Mouse (Mus musculus) forebrain, postnatal 0 days (tissue): ENCODE measurements around the gene Myod1. TPM values are rescaled to one million over a fixed set of nuclear protein-coding genes. Genes with fewer than 3 reads are reported as not detected.

Source experiments
- ATAC-seq: fragments of 200-750 bp; cut with Nextera tagmentation; 2 replicates; pipeline ENCODE4 v1.8.0; 2017; ENCODE audit warnings: mild to moderate bottlenecking, moderate library complexity
- DNase-seq: peaks from one replicate; pipeline ENCODE4 v3.0.0-alpha.2; 2015
- H3K27ac ChIP-seq: fragments of 300-500 bp; sonication (generic); 2 replicates; pipeline ENCODE4 v1.5.1; 2014; ENCODE audit warnings: low read depth, mild to moderate bottlenecking, antibody characterized with exemption, low read length, moderate library complexity, mixed read lengths
- H3K27me3 ChIP-seq: fragments of 300-500 bp; sonication (generic); 2 replicates; pipeline ENCODE4 v1.6.1; 2014; ENCODE audit warnings: mild to moderate bottlenecking, low read length, mixed read lengths; ENCODE audit not compliant: insufficient read depth
- H3K36me3 ChIP-seq: fragments of 300-500 bp; sonication (generic); 2 replicates; pipeline ENCODE4 v1.6.1; 2014; ENCODE audit warnings: mild to moderate bottlenecking, moderate library complexity; ENCODE audit not compliant: insufficient read depth
- H3K4me1 ChIP-seq: fragments of 300-500 bp; sonication (generic); 2 replicates; pipeline ENCODE4 v1.6.1; 2014; ENCODE audit warnings: antibody characterized with exemption; ENCODE audit not compliant: insufficient read depth
- H3K4me2 ChIP-seq: fragments of 300-500 bp; sonication (generic); 2 replicates; pipeline ENCODE4 v1.6.1; 2014; ENCODE audit warnings: low read depth, mild to moderate bottlenecking, moderate library complexity
- H3K4me3 ChIP-seq: fragments of 300-500 bp; sonication (generic); 2 replicates; pipeline ENCODE4 v1.5.1; 2014; ENCODE audit warnings: low read depth, low read length, mixed read lengths
- H3K9ac ChIP-seq: fragments of 300-500 bp; sonication (generic); 2 replicates; pipeline ENCODE4 v1.6.1; 2014; ENCODE audit warnings: mild to moderate bottlenecking
- H3K9me3 ChIP-seq: fragments of 300-500 bp; sonication (generic); 2 replicates; pipeline ENCODE4 v1.6.1; 2016; ENCODE audit warnings: low read length
- CTCF ChIP-seq: sonication (generic); IDR thresholded peaks from 2 replicates; pipeline ENCODE4 v1.5.1; 2016; ENCODE audit warnings: antibody characterized with exemption, control low read depth, low read depth
- WGBS: fragments of 180-500 bp; shearing (Covaris S2); extraction: QIAGEN DNeasy Blood & Tissue Kit; methylation state at CpG from one replicate; pipeline ENCODE4 v1.1.7; 2014; 5-methylcytosine and 5-hydroxymethylcytosine counted together
- polyA plus RNA-seq: library from polyadenylated mRNA; unstranded; fragments of >200 nt; fragmentation: Nextera tagmentation; extraction: Ambion mirVana; gene quantifications from 2 replicates; pipeline ENCODE4 v1.2.1, GENCODE M21; 2015
- total RNA-seq: library from RNA; depleted of rRNA; stranded (reverse); fragments of >200 nt; gene quantifications from 2 replicates; pipeline ENCODE4 v1.2.3, GENCODE M21; 2014

The Myod1 gene
- total and polyA plus RNA-seq, 2 experiments from 2014 or later, result not detected

DNA sequence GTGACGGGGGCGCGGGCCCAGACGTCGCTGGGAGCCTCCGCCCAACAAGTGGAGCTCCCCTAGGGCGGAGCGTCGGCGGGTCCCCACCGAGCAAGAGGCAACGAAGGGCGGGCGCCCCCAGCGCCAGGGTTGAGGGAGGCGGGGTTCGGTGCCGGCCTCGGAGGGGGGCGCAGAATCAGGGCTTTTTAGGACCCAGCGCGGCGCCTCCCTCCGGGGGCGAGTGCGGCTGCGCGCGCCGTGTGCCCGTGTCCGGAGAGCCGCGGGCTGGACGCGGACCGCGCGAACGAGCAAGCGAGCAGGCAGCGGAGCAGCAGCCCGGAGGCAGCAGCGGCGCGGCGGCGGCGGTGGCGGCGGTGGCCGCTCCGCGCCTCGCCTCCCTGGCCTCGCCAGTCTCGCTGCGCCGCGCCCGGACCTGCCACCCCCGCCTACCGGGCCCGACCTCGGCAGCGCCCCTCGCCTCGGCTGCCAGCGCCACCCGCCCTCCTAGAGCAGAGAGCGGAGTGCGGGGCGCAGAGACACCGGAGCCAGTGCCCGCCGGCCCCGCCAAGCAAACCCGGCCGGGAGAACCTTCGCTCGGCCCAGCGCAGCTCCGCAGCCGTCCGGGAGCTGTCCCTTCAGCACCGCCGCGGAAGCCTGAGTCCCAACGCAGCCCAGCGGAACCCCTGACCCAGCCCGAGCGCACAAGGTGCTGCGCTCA, 20.1 kb downstream of the Myod1 start, which contains the start of gene Kcnc1:
Gene Kcnc1, plus strand, starts transcription at position 267 of the 697 bp plus-strand sequence.
- Histone ChIP-seq H3K27ac (peak within 1 kb of the TSS; percentile 85), H3K36me3 (peaks cover 2% of the 10 kb centered on the region; the same call in 1 of the 2 replicates), H3K27me3 (no peaks in the 10 kb centered on the region), H3K4me3 (peak within 1 kb of the TSS; percentile 88), H3K9ac (peak within 1 kb of the TSS; percentile 86), H3K4me1 (peaks cover 21% of the 10 kb centered on the region), H3K4me2 (peak within 1 kb of the TSS; percentile 73), H3K9me3 (no peaks in the 10 kb centered on the region)
- DNase-seq, result peak; percentile 89
- peak; percentile 77 for ATAC-seq
- peak; percentile 53 for TF ChIP-seq CTCF
- WGBS, result 2% methylated on average over 75 of the region's 93 CpGs

DNA sequence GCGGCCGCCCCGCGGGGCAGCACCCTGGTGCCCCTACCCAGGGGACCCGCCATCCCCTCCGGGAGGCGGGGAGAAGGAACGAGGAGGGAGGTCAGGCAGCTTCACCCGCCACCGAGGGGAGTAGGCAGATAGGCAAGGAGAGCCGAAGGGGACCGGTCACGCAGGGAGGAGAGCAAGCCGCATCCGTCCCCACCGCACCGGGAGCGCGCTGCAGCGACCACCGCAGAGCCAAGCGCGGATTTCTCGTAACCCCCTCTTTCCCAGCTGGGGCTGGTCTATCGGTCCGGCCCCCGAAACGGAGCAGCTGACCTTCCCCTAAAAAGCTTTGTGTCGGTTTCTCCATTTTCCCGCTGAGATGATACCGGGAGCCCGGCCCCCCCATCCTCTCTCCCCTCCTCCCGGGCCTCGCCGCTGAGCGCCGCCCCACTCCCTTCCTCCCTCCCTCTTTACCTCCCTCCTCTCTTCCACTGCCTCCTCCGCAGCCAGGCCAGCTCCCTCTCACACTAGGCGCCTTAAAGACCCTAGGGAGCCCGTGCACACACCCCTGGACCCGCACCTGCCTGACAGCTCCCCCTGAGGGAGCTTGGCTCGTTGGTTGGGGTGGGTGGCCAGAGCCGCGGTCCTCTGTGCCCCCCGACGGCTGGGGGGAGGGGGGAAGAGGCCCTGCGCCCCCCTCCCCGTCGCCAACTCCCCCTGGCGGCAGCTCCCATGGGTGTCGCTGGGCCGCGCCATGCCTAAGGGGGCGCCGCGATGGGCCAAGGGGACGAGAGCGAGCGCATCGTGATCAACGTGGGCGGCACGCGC, 20.9 kb downstream of the Myod1 start:
- peak overlapping the region; percentile 73 for H3K4me2 ChIP-seq
- peak overlapping the region; percentile 88 for H3K4me3 ChIP-seq
- no peaks in the 10 kb centered on the region for H3K9me3 ChIP-seq
- peak; percentile 76 for ATAC-seq
- H3K27me3 ChIP-seq, result no peaks in the 10 kb centered on the region
- peaks cover 3% of the 10 kb centered on the region; the same call in 1 of the 2 replicates for H3K36me3 ChIP-seq
- peak; percentile 87 for DNase-seq
- H3K9ac ChIP-seq, result peak overlapping the region; percentile 86
- peak; percentile 90 for TF ChIP-seq CTCF
- WGBS, result 2% methylated on average over 58 of the region's 64 CpGs
- peak overlapping the region; percentile 85 for H3K27ac ChIP-seq
- peaks cover 21% of the 10 kb centered on the region for H3K4me1 ChIP-seq

DNA sequence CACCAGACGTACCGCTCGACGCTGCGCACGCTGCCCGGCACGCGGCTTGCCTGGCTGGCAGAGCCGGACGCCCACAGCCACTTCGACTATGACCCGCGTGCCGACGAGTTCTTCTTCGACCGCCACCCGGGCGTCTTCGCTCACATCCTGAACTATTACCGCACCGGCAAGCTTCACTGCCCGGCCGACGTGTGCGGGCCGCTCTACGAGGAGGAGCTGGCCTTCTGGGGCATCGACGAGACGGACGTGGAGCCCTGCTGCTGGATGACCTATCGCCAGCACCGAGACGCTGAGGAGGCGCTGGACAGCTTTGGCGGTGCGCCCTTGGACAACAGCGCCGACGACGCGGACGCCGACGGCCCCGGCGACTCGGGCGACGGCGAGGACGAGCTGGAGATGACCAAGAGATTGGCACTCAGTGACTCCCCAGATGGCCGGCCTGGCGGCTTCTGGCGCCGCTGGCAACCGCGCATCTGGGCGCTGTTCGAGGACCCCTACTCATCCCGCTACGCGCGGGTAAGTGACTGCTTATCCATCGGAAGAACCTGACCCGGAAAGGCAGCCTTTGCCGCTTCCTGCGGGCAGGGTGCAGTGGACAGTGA, 21.6 kb downstream of the Myod1 start:
- Histone ChIP-seq H3K4me3 (peak overlapping the region; percentile 88), H3K36me3 (peaks cover 3% of the 10 kb centered on the region; the same call in 1 of the 2 replicates), H3K4me1 (peaks cover 21% of the 10 kb centered on the region), H3K4me2 (peak overlapping the region; percentile 73), H3K27ac (peak overlapping the region; percentile 85; the same call in 1 of the 2 replicates), H3K9ac (peak overlapping the region; percentile 86), H3K9me3 (no peaks in the 10 kb centered on the region), H3K27me3 (no peaks in the 10 kb centered on the region)
- DNase-seq, result no peak
- TF ChIP-seq CTCF, result no peak
- 10% methylated on average over 70 of the region's 70 CpGs for WGBS
- ATAC-seq, result no peak

DNA sequence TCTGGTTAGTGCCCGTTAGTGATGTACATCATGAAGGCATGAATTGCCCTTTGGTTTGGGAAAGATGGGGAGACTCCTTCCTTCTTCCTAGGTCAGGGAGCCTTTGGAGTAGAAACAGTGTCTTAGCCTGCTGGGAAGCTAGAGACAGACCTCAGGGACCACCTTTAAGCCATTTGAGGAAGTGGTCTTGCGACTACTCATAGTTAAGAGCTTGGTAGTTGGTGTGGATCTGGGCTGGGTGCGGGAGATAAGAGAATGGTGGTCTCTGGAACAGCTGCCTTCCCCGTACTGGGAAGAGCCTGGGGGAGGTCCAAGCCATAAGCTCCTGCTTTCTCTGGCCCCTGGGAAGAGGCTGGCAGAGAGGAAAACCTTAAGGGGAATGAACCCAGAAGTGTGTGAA, 22.3 kb downstream of the Myod1 start:
- H3K9me3 ChIP-seq, result no peaks in the 10 kb centered on the region
- peaks cover 3% of the 10 kb centered on the region; the same call in 1 of the 2 replicates for H3K36me3 ChIP-seq
- no peaks in the 10 kb centered on the region for H3K27me3 ChIP-seq
- peak overlapping the region; percentile 22; the same call in 1 of the 2 replicates for H3K9ac ChIP-seq
- H3K27ac ChIP-seq, result no peak overlapping the region
- no peak for DNase-seq
- ATAC-seq, result no peak
- peak overlapping the region; percentile 73 for H3K4me2 ChIP-seq
- 58% methylated on average over 4 of the region's 4 CpGs for WGBS
- TF ChIP-seq CTCF, result no peak
- peak overlapping the region; percentile 88 for H3K4me3 ChIP-seq
- peaks cover 21% of the 10 kb centered on the region for H3K4me1 ChIP-seq

DNA sequence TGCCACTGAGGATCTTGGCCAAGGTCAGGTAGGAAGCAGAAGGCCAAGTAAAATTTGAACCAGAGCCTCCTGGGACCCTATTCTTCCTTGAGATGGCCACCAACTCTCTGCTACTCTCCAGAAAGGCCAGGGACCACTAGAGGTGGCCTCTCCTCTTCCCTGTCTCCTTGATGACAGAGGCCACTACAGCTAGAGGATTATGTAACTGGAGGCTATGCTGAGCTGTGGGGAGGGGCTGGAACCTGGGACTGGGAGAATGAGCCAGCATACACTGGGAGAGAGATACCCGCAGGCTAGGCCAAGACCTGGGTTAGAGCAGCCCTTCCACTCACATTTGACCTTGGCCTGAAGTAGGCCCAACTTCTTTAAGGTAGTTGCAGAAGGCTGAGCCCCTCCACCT, 23.4 kb downstream of the Myod1 start:
- DNase-seq (no peak), ATAC-seq (no peak)
- H3K4me2 ChIP-seq, result peak overlapping the region; percentile 73
- H3K27ac ChIP-seq, result no peak overlapping the region
- 96% methylated on average over 1 of the region's 1 CpGs for WGBS
- H3K9ac ChIP-seq, result 0 out of 2 replicates have a peak overlapping the region, but pooled peaks have one; percentile 14
- H3K36me3 ChIP-seq, result peaks cover 3% of the 10 kb centered on the region; the same call in 1 of the 2 replicates
- H3K9me3 ChIP-seq, result no peaks in the 10 kb centered on the region
- no peak for TF ChIP-seq CTCF
- H3K4me3 ChIP-seq, result peak overlapping the region; percentile 88
- H3K4me1 ChIP-seq, result peaks cover 21% of the 10 kb centered on the region
- H3K27me3 ChIP-seq, result no peaks in the 10 kb centered on the region

DNA sequence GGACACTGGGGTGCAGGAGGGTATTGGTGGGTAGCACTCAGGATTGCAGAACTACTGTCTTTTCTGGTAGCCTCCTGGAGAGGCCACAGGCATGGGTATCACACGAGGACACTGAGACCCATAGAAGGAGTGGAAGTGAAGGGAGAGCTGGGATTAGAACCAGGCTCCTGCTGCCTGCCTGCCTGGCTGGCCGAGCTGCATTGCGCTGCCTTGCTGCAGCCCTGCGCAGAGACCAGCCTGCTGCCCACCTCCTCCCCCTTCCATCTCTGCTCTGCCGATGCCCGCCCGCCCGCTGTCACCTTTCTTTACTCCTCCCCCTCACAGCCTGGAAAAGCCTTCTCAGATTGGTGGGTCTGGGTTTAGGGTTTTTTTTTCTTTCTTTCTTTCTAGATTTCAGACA, 24.1 kb downstream of the Myod1 start:
- Histone ChIP-seq H3K4me3 (peak overlapping the region; percentile 88), H3K4me1 (peaks cover 21% of the 10 kb centered on the region), H3K36me3 (peaks cover 3% of the 10 kb centered on the region; the same call in 1 of the 2 replicates), H3K9ac (peak overlapping the region; percentile 10), H3K27me3 (no peaks in the 10 kb centered on the region), H3K27ac (no peak overlapping the region), H3K9me3 (no peaks in the 10 kb centered on the region), H3K4me2 (peak overlapping the region; percentile 73)
- ATAC-seq (no peak), DNase-seq (no peak)
- no peak for TF ChIP-seq CTCF
- 29% methylated on average over 8 of the region's 8 CpGs for WGBS
